Mouse (Mus musculus) kidney, postnatal 25 days (tissue): ENCODE results near the gene Ncstn.
A peak's percentile ranks its signal among the peaks of the same experiment; 100 is the strongest.

Experiments used
- DNase-seq, 2 experiments: peaks; one replicate each; pipeline ENCODE4 v3.0.0; 2021; ENCODE audit warnings: mixed read lengths in 2 of 2

Ncstn gene

DNA sequence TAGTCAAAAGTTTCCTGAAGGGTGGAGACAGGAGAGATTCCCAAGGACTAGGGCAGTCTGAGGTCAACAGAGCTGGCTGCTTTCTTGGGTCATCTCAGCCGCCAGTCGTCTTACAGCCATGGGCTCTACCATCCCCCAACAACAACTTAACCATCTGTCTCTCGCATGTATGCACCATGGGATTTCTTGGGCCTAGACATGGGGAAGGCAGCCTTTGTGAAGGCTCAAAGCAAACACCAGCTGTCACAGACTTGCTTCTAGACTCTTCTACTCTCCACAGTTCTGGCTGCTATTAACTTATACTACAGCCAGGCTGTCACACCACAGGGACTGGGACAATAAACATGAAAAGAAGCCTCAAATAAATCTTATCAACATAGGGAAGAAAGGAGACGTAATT lies 11.0 kb downstream of the Ncstn start:
- DNase-seq = no peak

DNA sequence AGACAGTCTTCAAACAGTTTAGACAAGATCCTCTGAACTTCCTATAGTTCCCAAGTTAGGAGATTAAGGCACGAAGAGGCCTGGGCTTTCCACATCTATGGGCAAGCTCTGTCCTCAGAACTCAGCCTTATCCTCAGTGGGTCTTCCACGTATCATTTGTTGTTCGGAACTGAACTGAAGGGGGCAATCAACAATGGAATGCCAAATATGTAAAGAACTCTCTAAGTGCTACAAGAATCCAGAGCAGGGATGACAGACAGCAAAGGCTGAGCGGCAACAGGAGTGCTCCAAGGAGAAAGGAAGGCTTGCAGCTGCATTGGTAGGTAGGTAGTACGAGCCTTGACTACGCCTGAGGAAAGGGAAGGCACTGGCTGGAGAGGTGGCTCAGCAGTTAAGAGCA lies 12.4 kb downstream of the Ncstn start:
- no peak for DNase-seq

DNA sequence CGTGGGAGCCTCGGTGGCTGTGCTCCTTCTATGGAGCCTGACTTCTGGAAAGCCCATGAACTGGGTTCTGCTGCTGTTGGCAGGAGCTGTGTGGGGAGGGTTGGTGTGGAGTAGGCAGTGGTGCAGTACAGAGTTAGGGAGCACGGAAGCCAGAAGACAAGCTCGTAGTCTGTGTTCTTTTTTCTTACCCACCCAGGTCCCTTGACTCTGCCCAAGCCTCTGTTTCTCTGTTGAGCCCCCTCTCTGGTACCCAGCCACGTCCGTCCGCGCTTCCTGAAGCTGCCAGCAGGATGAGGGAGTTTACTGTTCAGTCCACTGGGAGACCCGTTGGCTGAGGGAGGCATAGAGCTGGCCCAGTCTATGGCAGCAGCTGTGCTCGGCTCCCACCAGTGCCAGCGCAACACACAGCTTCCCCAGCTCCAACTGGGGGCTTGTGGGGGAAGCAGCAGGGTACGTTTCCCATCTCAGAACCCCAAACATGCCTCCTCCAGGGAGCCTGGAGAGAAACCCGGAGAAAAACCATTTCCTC lies 17.9 kb downstream of the Ncstn start:
- DNase-seq = no peak

DNA sequence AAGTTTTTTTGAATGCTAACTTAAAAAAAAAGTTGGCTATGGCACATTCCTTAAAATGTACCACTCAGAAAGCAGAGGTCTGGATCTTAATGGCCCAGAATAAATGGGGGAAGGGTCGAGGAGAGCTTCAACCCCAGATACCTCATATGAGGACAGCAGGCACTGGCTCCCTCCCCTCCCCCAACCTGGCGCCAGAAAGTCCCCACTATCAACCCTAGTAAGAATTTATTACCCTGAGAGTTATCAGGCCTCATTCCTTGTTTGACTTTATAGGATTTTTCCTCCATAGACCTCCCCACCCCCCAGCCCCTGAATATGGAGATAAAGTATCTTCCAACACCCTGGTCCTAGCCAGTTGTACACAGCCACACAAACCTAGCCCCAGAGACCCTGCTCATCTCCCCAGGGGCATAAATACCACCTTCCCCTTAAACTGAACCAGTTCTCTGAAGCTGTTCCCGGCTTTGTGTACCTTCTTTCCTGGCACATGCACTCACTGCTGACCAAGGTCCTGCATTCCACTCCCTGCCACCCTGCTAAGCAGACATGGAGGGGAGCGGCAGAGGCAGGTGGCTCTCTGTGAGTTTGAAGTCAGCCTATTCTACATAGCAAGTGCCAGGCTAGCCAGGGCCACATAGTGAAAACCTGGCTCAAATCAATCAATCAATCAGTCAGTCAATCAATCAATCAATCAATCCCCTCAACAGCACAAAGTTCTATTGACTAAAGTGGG lies 19.1 kb downstream of the Ncstn start:
- DNase-seq = no peak

DNA sequence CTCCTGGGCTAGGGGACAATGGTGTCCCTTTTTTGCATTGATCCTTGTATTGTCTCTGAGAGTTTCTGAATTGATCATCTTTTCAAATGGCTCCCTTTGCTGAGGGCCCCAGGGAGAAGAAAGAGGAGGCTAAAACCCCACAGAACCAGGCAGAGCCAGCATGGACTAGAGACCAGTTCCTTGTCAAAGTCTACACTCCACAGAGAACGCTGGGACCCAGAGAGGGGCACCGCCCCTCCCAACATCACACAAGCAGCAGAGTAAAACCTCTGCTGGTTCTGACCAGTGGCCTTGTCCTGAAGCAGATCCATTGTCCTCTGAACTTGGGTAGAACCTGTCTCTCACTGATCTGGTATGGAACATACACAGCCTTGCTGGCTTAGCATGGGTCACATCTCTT lies 20.5 kb downstream of the Ncstn start:
- DNase-seq = no peak

GRCm38 (mm10) chr1:172061217-172061616 lies 21.4 kb downstream of the Ncstn start:
- DNase-seq = no peak

DNA sequence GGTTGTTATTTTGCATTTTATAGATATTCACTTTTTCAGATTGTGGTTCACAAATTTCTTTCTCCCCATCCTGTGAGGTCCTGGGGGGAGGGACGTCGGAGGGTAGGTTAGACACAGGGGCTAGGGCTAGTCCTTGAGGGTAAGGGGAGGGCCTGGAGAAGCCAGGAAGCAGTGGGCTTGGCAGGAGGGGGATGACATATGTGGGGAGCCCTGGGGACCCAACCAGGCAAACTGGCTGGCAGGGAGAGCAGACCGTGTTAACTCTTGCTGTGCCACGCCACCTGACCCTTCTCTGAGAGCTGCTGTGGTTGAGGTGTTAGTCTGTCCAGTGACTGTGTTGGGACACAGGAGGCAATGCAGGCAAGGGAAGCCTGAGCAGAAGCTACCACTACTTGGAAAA lies 21.9 kb downstream of the Ncstn start:
- DNase-seq = no peak

DNA sequence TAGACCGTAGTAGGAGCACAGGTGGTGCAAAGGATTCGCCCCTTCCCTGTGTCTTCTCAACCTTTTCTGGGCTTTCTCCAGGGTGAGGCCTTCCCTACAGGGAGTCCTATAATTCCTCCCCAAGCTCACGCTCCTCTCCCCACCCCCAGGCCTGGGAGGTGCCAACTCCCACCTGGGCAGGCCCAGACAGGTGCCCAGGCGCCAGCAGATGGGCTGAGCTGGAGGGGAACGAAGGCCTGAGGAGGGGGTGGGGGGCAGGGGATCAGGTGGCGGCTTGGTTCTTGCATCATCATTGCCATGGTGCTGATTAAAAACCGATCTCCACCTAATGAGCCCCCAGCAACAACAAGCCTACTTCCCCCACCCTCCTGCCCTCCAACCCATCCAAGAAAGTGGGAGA lies 23.7 kb downstream of the Ncstn start:
- no peak for DNase-seq

- no peak for DNase-seq
These were observed 24.3 kb downstream of the Ncstn start for GRCm38 (mm10) chr1:172058321-172058720.

GRCm38 (mm10) chr1:172057491-172057921 lies 25.1 kb downstream of the Ncstn start, which contains the start of gene Nhlh1:
Nhlh1 (minus strand) TSS chr1:172057573.
- no peak for DNase-seq

DNA sequence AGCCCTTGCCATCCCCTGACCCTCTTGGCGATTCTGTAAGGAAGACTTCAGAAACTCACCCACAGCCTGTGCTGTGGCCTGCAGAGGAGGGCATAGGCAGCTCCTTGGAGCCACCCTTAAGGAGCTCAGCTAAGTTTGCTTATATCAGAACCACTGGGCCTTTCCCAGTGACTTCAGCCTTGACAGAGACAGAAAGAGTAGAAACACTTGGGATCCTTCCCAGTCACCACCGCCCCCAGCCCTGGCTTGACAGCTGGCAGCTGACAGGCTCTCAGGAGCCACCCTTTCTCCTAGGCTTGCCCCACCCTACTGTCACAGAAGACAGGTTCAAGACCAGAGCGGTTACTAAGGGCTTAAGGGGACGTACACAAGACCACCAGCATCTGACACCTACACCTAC lies 26.3 kb downstream of the Ncstn start:
- no peak for DNase-seq

GRCm38 (mm10) chr1:172053541-172054440 lies 28.8 kb downstream of the Ncstn start:
- no peak for DNase-seq

- DNase-seq = no peak
These were observed 29.8 kb downstream of the Ncstn start for GRCm38 (mm10) chr1:172052766-172053279.

DNA sequence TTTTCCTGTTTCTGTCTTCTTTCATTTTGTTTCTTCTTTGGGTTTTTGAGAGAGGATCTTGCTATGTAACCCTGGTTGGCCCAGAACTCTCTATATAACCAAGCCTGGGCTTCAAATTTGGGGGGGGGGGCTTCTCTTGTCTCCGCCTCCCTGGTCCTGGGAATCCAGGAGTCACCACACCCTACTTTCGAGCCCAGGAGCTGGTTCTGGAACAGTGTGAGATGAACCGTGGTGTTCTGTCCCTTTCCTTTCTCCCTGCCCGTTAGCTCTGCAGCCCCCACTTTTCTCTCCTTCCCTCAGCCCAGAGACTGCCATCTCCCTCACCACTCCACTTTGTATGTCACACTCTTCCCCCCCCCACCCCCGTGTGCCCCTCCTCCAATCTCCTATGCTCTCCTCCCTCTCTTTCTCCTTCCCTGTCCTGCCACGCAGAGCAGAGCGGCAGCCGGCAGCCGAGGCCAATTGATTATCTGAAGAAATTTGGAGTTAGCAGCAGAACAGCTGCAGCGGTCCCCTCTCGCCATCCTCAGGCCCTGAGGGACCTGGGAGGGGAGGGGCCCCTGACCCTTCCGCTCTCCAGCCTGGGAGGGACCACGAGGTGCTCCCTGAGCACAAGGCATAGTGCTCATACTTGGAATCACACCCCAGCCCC lies 33.3 kb downstream of the Ncstn start:
- no peak for DNase-seq

DNA sequence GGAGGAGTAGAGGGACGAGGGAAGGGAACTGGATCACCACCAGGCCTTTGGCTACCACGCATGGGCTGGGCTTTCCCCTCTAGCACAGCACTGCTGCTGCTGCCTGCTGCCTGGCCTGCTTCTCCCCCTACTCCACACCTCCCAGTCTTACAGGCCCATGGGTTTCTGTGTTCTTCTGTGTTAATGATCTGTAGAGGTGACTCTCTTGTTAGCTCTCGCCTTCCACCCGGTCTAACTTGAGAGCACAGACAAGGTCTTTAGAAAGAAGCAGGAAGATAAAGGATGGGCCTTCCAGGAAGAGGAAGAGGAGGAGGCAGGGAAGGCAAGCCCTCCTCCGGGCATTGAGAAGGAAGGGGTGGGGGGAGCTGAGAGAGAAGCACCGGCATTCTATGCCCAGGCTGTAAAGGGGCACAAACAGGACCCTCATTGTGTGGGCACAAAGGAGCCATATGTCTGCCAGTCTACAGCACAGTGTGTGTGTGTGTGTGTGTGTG lies 34.3 kb downstream of the Ncstn start:
- no peak for DNase-seq

- peak in 1 of 2 experiments; percentile 76 for DNase-seq
These were observed 35.7 kb downstream of the Ncstn start for GRCm38 (mm10) chr1:172046938-172047337.

GRCm38 (mm10) chr1:172046410-172046809 lies 36.2 kb downstream of the Ncstn start:
- no peak for DNase-seq

DNA sequence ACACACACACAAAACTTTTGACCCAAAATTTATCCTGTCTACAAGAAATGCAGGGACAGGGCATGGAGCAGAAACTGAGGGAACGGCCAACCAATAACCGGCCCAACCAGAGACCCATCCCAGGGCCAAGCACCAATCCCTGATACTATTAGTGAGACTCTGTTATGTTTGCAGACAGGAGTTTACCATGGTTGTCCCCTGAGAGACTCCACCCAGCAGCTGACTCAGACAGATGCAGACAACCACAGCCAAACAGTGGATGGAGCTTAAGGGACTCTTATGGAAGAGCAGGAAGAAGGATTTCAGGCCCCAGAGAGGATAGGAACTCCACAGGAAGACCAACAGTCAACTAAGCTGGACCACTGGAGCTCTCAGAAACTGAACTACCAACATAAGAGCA lies 52.7 kb downstream of the Ncstn start:
- DNase-seq = no peak

- no peak for DNase-seq
These were observed 54.0 kb downstream of the Ncstn start, which contains the start of gene Vangl2 for GRCm38 (mm10) chr1:172028394-172029275. Vangl2 (minus strand) TSS chr1:172028444.

DNA sequence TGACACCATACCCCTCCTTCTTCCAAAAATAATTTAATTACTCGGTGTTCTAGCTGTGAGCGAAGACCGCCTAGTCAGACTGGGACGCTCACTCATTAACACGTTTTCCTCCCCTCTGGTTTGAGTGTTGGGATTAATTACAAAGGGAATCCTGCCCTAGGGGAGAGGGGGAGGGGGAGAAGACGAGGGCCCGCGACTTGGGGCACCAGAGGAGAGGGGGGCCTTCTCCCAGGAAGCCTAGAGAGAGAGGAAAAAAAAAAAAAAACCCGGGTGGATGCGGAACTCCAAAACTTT lies 54.8 kb downstream of the Ncstn start:
- no peak for DNase-seq

DNA sequence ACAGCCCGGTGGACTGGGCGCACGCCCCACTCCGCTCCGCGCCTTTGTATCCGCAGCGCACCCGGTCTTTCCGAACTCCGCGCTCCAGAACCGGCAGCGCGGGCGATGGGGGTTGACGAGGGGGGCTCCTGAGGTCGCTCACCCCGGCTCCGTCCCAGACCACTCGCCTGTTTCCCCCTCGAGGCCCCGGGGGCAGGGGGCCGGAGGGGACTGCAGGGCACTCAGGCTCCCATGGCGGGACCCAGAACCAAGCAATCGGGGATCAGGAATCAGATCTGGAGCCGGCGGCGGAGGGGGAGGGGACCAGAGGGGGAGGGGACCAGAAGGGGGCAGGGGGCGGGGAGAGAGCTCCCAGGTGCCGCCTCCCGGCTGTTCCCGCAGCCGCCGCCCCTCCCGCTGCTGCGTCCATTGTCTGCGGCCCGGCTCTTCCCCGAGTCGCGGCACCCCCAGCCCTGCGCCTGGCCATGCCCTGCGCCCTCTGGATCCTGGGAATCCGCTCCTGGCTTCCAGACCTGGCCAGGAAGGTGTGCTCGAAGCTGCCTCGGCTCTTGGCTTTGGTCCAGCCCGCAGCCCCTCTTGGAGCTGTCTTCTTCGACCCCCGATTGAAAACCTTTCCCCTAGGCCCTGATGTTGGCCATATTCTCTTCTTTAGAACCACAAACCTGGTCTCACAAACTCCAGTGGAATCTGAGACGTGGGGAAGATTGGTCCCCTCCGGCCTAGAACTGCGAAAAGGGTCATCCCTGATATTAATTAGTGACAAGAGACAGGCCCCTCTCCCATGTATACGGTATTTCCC lies 55.4 kb downstream of the Ncstn start:
- peak; percentile 92 for DNase-seq
